Mouse (Mus musculus): ENCODE data around the gene Dcaf1. TPM values are rescaled to one million over a fixed set of nuclear protein-coding genes. Genes with fewer than 3 reads are reported as not detected.

Dcaf1 gene
- total and polyA plus RNA-seq, 2 experiments = 12.0 to 14.2 TPM

GRCm38 (mm10) chr9:106876666-106877065 is 55.0 kb downstream of the Dcaf1 start:
- no peak for DNase-seq (ENCODE audit: extremely low read depth, low read depth, low spot score)
- Histone ChIP-seq H3K4me3 (ENCODE audit: insufficient read depth, low read depth, low read length) (no peak overlapping the region), H3K4me1 (ENCODE audit: control insufficient read depth, insufficient read depth, low read length) (no peaks in the 10 kb centered on the region), H3K36me3 (ENCODE audit: control insufficient read depth, insufficient read depth, low read length) (peaks cover 54% of the 10 kb centered on the region), H3K79me2 (ENCODE audit: control insufficient read depth, insufficient read depth, low read length) (no peaks in the 10 kb centered on the region), H3K9ac (ENCODE audit: low read depth, low read length) (no peak overlapping the region), H3K27me3 (ENCODE audit: control insufficient read depth, insufficient read depth, low read length) (no peaks in the 10 kb centered on the region), H3K27ac (replicated peaks; ENCODE audit: insufficient read depth, low read depth, low read length) (no peak overlapping the region)
- WGBS = 80% methylated on average over 3 of the region's 3 CpGs
- TF ChIP-seq CTCF (IDR thresholded peaks at IDR 0.05; ENCODE audit: low read depth, low read length) (no peak), POLR2A (IDR thresholded peaks at IDR 0.05; ENCODE audit: extremely low read depth, insufficient read depth, low read length) (no peak)

DNA sequence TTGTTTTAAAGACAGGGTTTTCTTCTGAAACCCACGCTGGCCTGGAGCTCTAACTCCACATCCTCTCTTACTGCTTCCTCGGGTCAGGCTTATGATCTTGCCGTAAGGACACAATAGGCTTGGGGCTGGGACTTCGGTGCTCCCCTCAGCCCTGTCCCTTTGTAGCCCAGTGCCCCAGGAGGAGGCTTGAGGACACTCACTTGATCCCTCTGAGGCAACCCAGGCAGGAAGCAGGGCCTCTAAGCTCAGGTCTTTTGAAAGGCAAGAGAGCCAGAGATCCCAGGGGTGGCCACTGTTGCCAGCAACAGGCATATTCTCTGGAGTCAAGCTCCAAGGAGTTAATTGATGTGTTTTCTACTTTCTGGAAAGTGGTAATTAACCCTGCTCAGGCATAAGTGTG is 57.8 kb downstream of the Dcaf1 start:
- 74% methylated on average over 4 of the region's 4 CpGs for WGBS

DNA sequence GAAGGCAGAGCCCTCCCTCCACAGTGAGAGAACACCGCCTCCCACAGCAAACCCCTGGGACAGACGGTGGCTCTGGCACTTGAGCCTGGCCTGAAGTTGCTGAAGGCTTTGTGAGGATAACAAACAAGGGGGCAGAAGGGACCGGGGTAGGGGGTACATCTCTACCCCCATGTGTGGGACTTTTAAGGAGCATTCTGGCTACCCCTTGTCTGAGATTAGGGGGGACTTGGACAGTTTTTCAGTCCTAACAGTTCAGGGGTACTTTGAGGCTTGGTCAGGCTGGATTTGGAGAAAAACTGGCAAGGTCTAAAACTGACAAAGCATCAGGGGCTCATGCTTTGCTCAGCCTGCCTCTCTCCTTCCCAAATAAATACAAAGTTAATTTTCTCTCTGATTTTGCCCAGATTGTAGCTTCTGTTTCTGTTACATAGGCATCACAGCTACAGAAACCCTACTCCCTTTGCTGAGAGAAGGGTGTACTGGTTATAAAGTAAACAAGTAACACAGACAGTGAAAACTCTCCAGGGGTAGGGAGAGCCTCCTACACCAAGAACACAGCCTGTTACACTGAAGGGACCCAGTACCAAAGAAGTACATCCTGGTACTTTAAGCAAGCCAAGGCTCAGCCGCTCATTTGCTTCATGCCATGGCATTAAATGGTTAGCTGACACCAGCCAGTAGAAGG is 59.5 kb downstream of the Dcaf1 start:
- Histone ChIP-seq H3K79me2 (ENCODE audit: control insufficient read depth, insufficient read depth, low read length) (peaks cover 15% of the 10 kb centered on the region), H3K4me3 (ENCODE audit: insufficient read depth, low read depth, low read length) (no peak overlapping the region), H3K36me3 (ENCODE audit: control insufficient read depth, insufficient read depth, low read length) (peaks cover 30% of the 10 kb centered on the region), H3K4me1 (ENCODE audit: control insufficient read depth, insufficient read depth, low read length) (peaks cover 6% of the 10 kb centered on the region), H3K9ac (ENCODE audit: low read depth, low read length) (no peak overlapping the region), H3K27me3 (ENCODE audit: control insufficient read depth, insufficient read depth, low read length) (no peaks in the 10 kb centered on the region), H3K27ac (replicated peaks; ENCODE audit: insufficient read depth, low read depth, low read length) (no peak overlapping the region)
- WGBS = 69% methylated on average over 4 of the region's 4 CpGs
- TF ChIP-seq POLR2A (IDR thresholded peaks at IDR 0.05; ENCODE audit: extremely low read depth, insufficient read depth, low read length) = no peak
- no peak for TF ChIP-seq CTCF (IDR thresholded peaks at IDR 0.05; ENCODE audit: low read depth, low read length)
- no peak for DNase-seq (ENCODE audit: extremely low read depth, low read depth, low spot score)

More for the DNA sequence above, 57.8 kb downstream of the Dcaf1 start:
- no peaks in the 10 kb centered on the region for H3K79me2 ChIP-seq (ENCODE audit: control insufficient read depth, insufficient read depth, low read length)
- no peaks in the 10 kb centered on the region for H3K4me1 ChIP-seq (ENCODE audit: control insufficient read depth, insufficient read depth, low read length)
- H3K27ac ChIP-seq (replicated peaks; ENCODE audit: insufficient read depth, low read depth, low read length) = no peak overlapping the region
- no peak overlapping the region for H3K9ac ChIP-seq (ENCODE audit: low read depth, low read length)
- no peak overlapping the region for H3K4me3 ChIP-seq (ENCODE audit: insufficient read depth, low read depth, low read length)
- peaks cover 46% of the 10 kb centered on the region for H3K36me3 ChIP-seq (ENCODE audit: control insufficient read depth, insufficient read depth, low read length)
- TF ChIP-seq POLR2A (IDR thresholded peaks at IDR 0.05; ENCODE audit: extremely low read depth, insufficient read depth, low read length) (no peak), CTCF (IDR thresholded peaks at IDR 0.05; ENCODE audit: low read depth, low read length) (no peak)
- no peaks in the 10 kb centered on the region for H3K27me3 ChIP-seq (ENCODE audit: control insufficient read depth, insufficient read depth, low read length)
- DNase-seq (ENCODE audit: extremely low read depth, low read depth, low spot score) = no peak

- peaks cover 17% of the 10 kb centered on the region for H3K79me2 ChIP-seq (ENCODE audit: control insufficient read depth, insufficient read depth, low read length)
- H3K9ac ChIP-seq (ENCODE audit: low read depth, low read length) = no peak overlapping the region
- H3K4me3 ChIP-seq (ENCODE audit: insufficient read depth, low read depth, low read length) = no peak overlapping the region
- WGBS = 81% methylated on average over 4 of the region's 4 CpGs
- H3K36me3 ChIP-seq (ENCODE audit: control insufficient read depth, insufficient read depth, low read length) = peaks cover 23% of the 10 kb centered on the region
- peaks cover 6% of the 10 kb centered on the region for H3K4me1 ChIP-seq (ENCODE audit: control insufficient read depth, insufficient read depth, low read length)
- H3K27ac ChIP-seq (replicated peaks; ENCODE audit: insufficient read depth, low read depth, low read length) = no peak overlapping the region
- DNase-seq (ENCODE audit: extremely low read depth, low read depth, low spot score) = no peak
- no peaks in the 10 kb centered on the region for H3K27me3 ChIP-seq (ENCODE audit: control insufficient read depth, insufficient read depth, low read length)
- TF ChIP-seq CTCF (IDR thresholded peaks at IDR 0.05; ENCODE audit: low read depth, low read length) (no peak), POLR2A (IDR thresholded peaks at IDR 0.05; ENCODE audit: extremely low read depth, insufficient read depth, low read length) (no peak)
These were observed 60.5 kb downstream of the Dcaf1 start for GRCm38 (mm10) chr9:106882176-106882575.

- Histone ChIP-seq H3K27ac (replicated peaks; ENCODE audit: insufficient read depth, low read depth, low read length) (no peak overlapping the region), H3K9ac (ENCODE audit: low read depth, low read length) (no peak overlapping the region), H3K27me3 (ENCODE audit: control insufficient read depth, insufficient read depth, low read length) (no peaks in the 10 kb centered on the region), H3K4me1 (ENCODE audit: control insufficient read depth, insufficient read depth, low read length) (peaks cover 10% of the 10 kb centered on the region), H3K4me3 (ENCODE audit: insufficient read depth, low read depth, low read length) (no peak overlapping the region), H3K36me3 (ENCODE audit: control insufficient read depth, insufficient read depth, low read length) (peaks cover 19% of the 10 kb centered on the region), H3K79me2 (ENCODE audit: control insufficient read depth, insufficient read depth, low read length) (peaks cover 17% of the 10 kb centered on the region)
- TF ChIP-seq CTCF (IDR thresholded peaks at IDR 0.05; ENCODE audit: low read depth, low read length) (no peak), POLR2A (IDR thresholded peaks at IDR 0.05; ENCODE audit: extremely low read depth, insufficient read depth, low read length) (no peak)
- DNase-seq (ENCODE audit: extremely low read depth, low read depth, low spot score) = no peak
- WGBS = 85% methylated on average over 3 of the region's 3 CpGs
These were observed 61.4 kb downstream of the Dcaf1 start for GRCm38 (mm10) chr9:106883085-106883484.

GRCm38 (mm10) chr9:106884306-106884705 is 62.6 kb downstream of the Dcaf1 start:
- WGBS = 79% methylated on average over 16 of the region's 16 CpGs

More at GRCm38 (mm10) chr9:106884306-106884705, 62.6 kb downstream of the Dcaf1 start:
- H3K36me3 ChIP-seq (ENCODE audit: control insufficient read depth, insufficient read depth, low read length) = peaks cover 25% of the 10 kb centered on the region
- H3K4me1 ChIP-seq (ENCODE audit: control insufficient read depth, insufficient read depth, low read length) = peaks cover 15% of the 10 kb centered on the region
- DNase-seq (ENCODE audit: extremely low read depth, low read depth, low spot score) = no peak
- H3K27ac ChIP-seq (replicated peaks; ENCODE audit: insufficient read depth, low read depth, low read length) = no peak overlapping the region
- H3K4me3 ChIP-seq (ENCODE audit: insufficient read depth, low read depth, low read length) = no peak overlapping the region
- H3K27me3 ChIP-seq (ENCODE audit: control insufficient read depth, insufficient read depth, low read length) = no peaks in the 10 kb centered on the region
- H3K79me2 ChIP-seq (ENCODE audit: control insufficient read depth, insufficient read depth, low read length) = peaks cover 17% of the 10 kb centered on the region
- no peak for TF ChIP-seq CTCF (IDR thresholded peaks at IDR 0.05; ENCODE audit: low read depth, low read length)
- H3K9ac ChIP-seq (ENCODE audit: low read depth, low read length) = no peak overlapping the region
